Mouse (Mus musculus) erythroblast, embryonic 14.5 days (primary cell): ENCODE results near the gene Dynlrb1. TPM values are rescaled to one million over a fixed set of nuclear protein-coding genes. Genes with fewer than 3 reads are reported as not detected.

Experiments
- H3K27me3 ChIP-seq: 2 replicates; pipeline ENCODE4 v1.6.1; 2012; ENCODE audit warnings: inconsistent platforms; ENCODE audit not compliant: control insufficient read depth
- H3K36me3 ChIP-seq: 2 replicates; pipeline ENCODE4 v1.6.1; 2012; ENCODE audit warnings: mild to moderate bottlenecking, inconsistent platforms; ENCODE audit not compliant: control insufficient read depth
- H3K4me1 ChIP-seq: 2 replicates; pipeline ENCODE4 v1.6.1; 2012; ENCODE audit warnings: inconsistent platforms; ENCODE audit not compliant: control insufficient read depth
- H3K4me3 ChIP-seq: replicated peaks from 2 replicates; pipeline ENCODE3; 2012; ENCODE audit warnings: moderate library complexity, mild to moderate bottlenecking, inconsistent platforms
- H3K9me3 ChIP-seq: 2 replicates; pipeline ENCODE4 v1.6.1; 2012; ENCODE audit warnings: low read length, inconsistent platforms, mixed read lengths; ENCODE audit not compliant: control insufficient read depth
- GATA1 ChIP-seq: IDR thresholded peaks from 2 replicates; pipeline ENCODE4 v1.6.1; 2012; ENCODE audit warnings: low read length, inconsistent platforms, mixed read lengths
- TAL1 ChIP-seq: IDR thresholded peaks from 3 replicates; pipeline ENCODE4 v1.6.1; 2012; ENCODE audit warnings: low read length, inconsistent platforms, mixed read lengths
- polyA plus RNA-seq: library from polyadenylated mRNA; stranded (reverse); fragments of >175 nt; gene quantifications from 2 replicates; pipeline ENCODE4 v1.2.3, GENCODE M21; 2012

Gene Dynlrb1
- polyA plus RNA-seq, 1 experiment, result 10.3 TPM

DNA sequence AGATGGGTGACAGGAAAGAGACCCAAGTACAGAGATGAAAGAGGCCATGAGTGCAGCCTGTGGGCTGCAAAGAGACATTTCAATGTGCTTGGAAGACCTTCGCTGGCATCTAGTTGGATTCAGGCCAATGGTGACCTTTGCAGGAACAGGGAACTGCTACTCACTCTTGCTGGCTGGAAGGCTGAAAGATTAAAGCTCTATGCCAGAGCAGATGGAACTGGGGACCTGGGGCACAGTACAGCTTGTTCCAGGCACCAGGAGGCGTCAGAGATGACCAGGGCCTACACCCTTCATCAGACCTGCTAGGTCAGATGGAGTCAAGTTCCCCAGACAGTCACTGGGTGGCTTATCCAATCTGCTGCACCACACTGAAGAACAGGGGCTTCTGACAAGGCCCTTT is 57.0 kb downstream of the Dynlrb1 start:
- Histone ChIP-seq H3K9me3 (no peaks in the 10 kb centered on the region), H3K4me3 (no peak overlapping the region), H3K4me1 (no peaks in the 10 kb centered on the region), H3K36me3 (peaks cover 52% of the 10 kb centered on the region), H3K27me3 (no peaks in the 10 kb centered on the region)
- TF ChIP-seq TAL1 (no peak), GATA1 (no peak)

DNA sequence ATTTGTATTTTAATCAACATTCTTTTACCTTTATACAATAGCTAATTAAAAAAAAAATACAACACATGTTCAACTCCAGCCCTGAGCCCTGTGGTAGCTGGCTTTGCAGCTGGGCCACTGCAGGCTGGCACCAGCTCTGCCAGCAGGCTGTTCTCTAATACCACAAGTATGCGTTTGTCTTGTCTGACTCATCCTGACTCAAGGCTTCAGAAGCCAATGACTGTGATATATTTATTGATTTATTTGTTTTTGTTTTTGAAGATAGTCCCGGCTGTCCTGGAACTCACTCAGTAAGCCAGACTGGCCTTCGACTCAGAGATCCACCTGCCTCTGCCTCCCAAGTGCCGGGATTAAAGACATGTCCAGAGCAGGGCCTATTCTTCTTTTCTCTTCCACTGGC is 57.6 kb downstream of the Dynlrb1 start:
- H3K9me3 ChIP-seq, result no peaks in the 10 kb centered on the region
- no peaks in the 10 kb centered on the region for H3K27me3 ChIP-seq
- H3K4me3 ChIP-seq, result no peak overlapping the region
- H3K4me1 ChIP-seq, result no peaks in the 10 kb centered on the region
- peaks cover 58% of the 10 kb centered on the region for H3K36me3 ChIP-seq
- TF ChIP-seq TAL1 (no peak), GATA1 (no peak)

DNA sequence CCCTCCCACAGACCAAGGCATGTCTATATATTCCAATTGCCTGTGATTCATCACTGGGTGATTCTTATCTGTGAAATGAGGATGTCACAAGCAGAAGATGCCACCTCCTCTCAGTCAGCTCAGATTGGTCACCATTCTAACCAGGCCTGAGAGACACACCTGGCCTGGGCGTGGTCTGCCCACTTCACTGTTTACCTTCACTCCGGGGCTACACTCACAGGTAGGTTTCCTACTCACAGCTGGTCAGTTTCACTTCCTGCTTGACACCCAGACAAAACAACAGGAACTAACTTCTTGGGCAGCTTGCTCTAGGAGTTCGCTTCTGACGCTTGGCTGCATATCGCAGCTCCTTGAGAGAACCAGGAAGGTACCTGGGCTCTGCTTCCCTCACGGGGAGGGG is 59.1 kb downstream of the Dynlrb1 start:
- TF ChIP-seq TAL1 (no peak), GATA1 (no peak)
- H3K4me3 ChIP-seq, result no peak overlapping the region
- H3K27me3 ChIP-seq, result no peaks in the 10 kb centered on the region
- H3K36me3 ChIP-seq, result peaks cover 55% of the 10 kb centered on the region
- no peaks in the 10 kb centered on the region for H3K4me1 ChIP-seq
- H3K9me3 ChIP-seq, result no peaks in the 10 kb centered on the region

DNA sequence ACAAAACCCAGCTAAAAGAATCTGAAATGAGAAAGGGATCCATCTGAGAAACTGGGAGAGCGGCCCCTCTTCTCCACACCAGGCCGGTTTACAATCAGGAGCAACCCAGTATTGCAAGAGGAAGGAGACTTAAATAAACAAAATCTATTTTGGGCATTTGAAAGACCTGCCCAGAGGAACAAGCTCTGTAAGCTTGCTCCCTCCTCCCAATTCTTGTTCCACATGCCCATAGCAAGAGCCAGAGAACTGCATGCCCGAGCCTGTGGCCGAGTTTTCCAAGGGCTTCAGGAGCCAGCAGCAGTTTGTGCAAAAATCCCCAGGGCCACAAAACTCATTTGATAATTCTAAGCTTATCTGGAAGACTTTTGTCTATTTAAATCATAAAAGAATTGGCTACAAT is 63.2 kb downstream of the Dynlrb1 start:
- H3K36me3 ChIP-seq, result peaks cover 43% of the 10 kb centered on the region
- no peaks in the 10 kb centered on the region for H3K4me1 ChIP-seq
- H3K4me3 ChIP-seq, result no peak overlapping the region
- TF ChIP-seq GATA1, result no peak
- TF ChIP-seq TAL1, result no peak
- H3K9me3 ChIP-seq, result no peaks in the 10 kb centered on the region
- H3K27me3 ChIP-seq, result no peaks in the 10 kb centered on the region

Other genes starting within 250 kb of the Dynlrb1 start
- not detected in 2 replicates for gene Gm14226, start 218.3 kb upstream of the Dynlrb1 start, polyA plus RNA-seq
- 0.48 and 0.59 TPM in 2 replicates for gene Ahcy, start 162.0 kb upstream of the Dynlrb1 start, polyA plus RNA-seq
- 0.06 TPM in 2 replicates for gene Itch, start 103.0 kb upstream of the Dynlrb1 start, polyA plus RNA-seq
- 7.8 and 8.1 TPM in 2 replicates for gene Map1lc3a, start 39.8 kb downstream of the Dynlrb1 start, polyA plus RNA-seq
- gene Pigu, start 120.9 kb downstream of the Dynlrb1 start, polyA plus RNA-seq, result 0.77 and 1.2 TPM in 2 replicates
- gene Trp53inp2, start 144.5 kb downstream of the Dynlrb1 start, polyA plus RNA-seq, result 0.27 and 0.51 TPM in 2 replicates
- gene Ncoa6, start 237.4 kb downstream of the Dynlrb1 start, polyA plus RNA-seq, result 0.63 and 0.81 TPM in 2 replicates